Mouse (Mus musculus) 416B (cell line): ENCODE measurements around the gene Mecom.

ENCODE experiments used
- DNase-seq: peaks from one replicate; pipeline ENCODE4 v3.0.0; 2011; ENCODE audit warnings: low read depth

Mecom gene

DNA sequence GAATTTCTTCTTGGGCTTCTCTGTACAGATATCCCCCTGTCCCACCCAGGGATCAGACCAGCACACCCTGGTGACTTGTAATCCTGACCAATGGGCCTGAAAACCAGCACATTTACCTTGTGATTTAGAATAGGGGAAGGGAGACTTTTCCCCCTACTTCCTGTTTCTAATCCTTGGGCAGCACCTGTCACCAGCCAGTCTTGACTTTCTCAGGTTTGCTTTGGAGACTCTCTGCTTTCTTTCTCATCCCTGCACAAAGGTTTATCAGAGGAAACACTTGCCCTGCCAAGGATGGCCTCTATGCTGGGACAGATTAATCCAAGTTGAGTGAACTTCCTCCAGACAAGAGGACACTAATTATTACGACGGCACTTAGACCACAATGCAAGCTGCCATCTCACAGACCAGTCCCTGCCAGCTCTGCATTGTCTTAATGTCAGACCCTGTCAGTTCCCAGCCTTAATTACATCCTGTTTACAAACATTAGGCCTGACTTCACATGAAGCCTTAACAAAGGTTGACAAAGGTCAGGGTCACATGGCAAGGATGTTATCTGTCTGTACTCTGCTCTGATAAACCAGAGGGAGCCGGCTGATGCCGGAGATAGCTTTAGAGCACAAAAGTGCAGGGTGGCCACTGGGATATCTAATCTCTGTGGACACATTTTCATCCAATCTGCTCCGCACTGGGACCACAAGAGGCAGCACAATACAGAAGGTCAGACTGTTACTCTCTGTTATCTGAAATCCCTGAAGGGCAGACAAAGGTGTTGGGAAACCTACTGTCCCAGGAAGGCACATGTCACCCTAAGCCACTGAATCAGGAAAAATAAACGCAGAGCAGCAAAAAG lies 193.7 kb downstream of the Mecom start:
- DNase-seq: peak; percentile 47

- DNase-seq: no peak
Measured at GRCm38 (mm10) chr3:30349279-30349678, 198.5 kb downstream of the Mecom start.

DNA sequence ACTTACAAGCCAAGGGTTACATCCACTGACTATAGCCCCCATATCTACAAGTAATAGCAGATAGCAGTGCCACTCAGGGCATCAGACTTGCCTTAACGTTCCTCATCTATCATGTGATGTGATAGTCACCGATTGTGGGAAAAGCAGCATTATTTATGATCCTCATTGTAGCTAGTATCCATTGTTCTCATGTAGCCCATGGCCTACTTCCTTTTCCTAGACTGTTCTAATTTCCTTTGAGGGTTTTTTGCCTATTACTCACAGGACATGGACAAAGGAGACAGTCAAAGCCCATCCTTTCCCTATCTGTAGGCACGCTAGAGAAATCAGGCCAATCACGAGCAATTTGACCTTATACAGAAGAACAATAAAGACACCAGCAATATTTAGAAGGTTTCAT lies 203.7 kb downstream of the Mecom start:
- DNase-seq: no peak

DNA sequence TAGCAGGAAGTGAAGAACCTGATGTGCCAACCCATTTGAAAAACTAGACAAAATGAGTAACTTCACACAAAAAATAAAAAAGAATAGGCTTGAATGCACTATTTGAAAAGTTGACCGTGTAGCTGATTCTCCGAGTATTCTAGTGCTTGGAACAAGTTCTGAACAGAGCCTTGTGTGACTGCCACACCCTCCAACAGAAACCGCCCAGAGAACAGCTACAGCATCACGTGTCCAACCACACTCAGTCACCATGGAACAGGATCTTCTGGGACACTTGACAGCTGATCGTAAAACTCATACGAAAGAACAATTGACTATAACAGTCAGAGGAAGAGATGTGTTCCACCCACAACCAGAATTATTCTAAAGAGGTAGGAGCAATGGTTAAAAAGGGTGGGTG lies 215.5 kb downstream of the Mecom start:
- peak; percentile 89 for DNase-seq

GRCm38 (mm10) chr3:30330476-30330875 lies 217.3 kb downstream of the Mecom start:
- DNase-seq: peak; percentile 81

- DNase-seq: peak; percentile 74
Measured at GRCm38 (mm10) chr3:30330021-30330420, 217.8 kb downstream of the Mecom start.

DNA sequence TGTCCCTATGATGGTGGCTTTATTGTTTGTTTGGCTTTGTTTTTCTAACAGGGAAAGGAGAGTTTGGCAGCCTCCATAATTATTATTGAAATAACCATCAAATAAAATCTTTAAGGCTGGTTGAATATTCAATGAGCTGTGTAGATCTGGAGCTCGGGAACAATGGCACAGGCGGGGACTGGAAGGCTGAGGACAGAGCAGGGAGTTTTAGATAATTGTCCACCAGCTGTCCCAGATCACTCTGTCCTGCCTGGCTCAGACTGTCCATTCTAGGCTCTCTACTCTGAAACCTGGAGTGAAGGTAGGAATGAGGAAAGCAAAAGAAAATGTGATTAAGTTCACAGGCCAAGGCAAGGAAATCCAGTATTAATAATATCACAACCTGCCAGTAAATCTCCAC lies 232.9 kb downstream of the Mecom start:
- DNase-seq: no peak

- peak; percentile 47 for DNase-seq
Measured at GRCm38 (mm10) chr3:30308081-30308480, 239.7 kb downstream of the Mecom start.

DNA sequence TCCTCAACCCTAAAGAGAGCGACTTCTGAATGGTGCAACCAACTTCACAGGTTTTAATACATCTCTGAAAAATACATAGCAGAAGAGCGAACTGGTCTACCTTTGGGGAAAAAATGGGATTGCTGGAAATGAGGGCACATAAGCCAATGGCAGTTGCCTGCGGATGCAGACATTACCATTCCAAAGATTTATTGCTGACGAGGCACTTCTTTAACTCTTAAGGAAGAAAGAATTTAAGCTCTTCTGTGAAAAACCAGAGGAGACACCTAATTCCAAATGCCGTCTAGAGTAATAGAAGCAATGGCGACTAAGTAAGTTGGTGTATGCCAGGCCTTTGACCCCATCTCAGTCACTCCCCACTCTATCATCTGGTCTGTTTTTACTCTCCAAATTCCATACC lies 240.2 kb downstream of the Mecom start:
- DNase-seq: no peak

DNA sequence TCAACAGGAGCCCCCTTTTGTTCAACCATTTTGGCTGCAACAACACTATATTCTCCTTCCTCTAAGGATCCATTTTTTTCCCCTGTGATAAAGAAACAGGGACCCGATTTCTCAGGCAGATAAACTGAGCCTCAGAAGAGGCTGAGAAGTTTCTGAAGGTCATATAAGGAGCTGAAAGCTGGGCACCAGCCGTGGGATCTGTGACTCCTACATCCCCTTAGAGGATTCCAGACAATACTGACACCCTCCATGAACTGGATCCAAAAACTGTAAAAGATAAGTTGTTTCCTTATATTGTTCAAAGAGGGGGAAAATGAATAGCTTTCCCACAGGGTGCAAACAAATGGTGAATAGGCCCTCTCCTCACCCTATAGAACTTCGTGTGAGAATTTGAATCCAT lies 241.7 kb downstream of the Mecom start:
- DNase-seq: no peak

DNA sequence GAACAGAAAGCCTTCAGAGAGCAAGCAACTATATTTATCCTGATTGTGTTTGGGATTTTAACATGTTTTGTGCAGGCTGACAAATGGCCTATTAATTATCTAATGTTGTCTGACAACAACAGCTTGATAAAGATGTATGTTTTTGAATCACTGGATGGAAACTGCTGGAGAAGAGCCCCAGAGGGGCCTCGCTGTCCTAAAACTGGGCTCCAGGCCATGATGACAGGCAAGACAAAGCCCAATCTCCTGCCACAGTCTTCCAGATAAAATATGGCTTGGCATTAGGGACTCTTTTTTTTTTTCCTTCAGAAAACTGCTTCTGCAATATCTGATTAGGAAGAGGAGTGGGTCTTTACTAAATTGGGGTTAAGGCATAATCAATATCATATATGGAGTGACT lies 248.3 kb downstream of the Mecom start:
- DNase-seq: no peak

DNA sequence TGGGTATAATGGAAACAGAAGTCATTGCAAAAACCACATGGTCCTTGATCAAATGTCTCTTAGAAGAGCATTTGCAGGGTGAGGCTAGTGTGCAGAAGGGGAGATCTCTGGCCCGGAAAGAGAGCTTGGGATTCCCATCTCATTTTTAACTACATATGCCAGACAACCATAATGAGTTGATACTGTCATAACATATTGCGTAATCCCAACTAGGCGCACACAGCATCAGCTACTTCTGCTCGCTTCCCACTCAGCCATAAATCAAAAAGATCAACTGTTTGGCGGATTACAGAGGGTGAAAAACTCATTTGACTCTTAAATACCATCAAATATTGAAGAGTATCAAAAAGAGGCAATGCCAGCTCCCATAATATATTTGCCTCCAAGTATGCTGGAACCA lies 253.4 kb downstream of the Mecom start:
- DNase-seq: peak; percentile 15

- DNase-seq: no peak
Measured at GRCm38 (mm10) chr3:30286529-30286928, 261.3 kb downstream of the Mecom start.

- no peak for DNase-seq
Measured at GRCm38 (mm10) chr3:30284094-30284493, 263.7 kb downstream of the Mecom start.

GRCm38 (mm10) chr3:30283562-30283961 lies 264.2 kb downstream of the Mecom start:
- no peak for DNase-seq

GRCm38 (mm10) chr3:30277569-30277968 lies 270.2 kb downstream of the Mecom start:
- no peak for DNase-seq

GRCm38 (mm10) chr3:30276099-30276498 lies 271.7 kb downstream of the Mecom start:
- no peak for DNase-seq

DNA sequence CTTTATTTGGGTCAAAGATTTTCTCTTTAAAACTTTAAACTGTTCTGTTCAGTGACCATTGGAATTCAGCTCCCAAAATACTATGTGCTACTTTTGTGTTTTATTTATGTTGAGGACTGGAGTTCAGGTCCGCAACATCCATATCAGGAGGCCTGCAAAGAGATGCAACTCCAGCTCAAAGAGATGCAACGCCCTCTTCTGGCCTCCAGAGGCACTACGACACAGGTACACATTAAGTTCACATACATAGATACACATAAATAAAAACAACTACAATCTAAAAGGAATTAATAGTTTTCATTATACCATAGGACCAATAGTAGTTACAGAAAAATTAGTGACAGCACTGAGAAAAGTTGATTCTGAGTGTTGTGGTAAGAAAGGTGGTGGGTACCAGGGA lies 278.6 kb downstream of the Mecom start:
- DNase-seq: peak; percentile 26

DNA sequence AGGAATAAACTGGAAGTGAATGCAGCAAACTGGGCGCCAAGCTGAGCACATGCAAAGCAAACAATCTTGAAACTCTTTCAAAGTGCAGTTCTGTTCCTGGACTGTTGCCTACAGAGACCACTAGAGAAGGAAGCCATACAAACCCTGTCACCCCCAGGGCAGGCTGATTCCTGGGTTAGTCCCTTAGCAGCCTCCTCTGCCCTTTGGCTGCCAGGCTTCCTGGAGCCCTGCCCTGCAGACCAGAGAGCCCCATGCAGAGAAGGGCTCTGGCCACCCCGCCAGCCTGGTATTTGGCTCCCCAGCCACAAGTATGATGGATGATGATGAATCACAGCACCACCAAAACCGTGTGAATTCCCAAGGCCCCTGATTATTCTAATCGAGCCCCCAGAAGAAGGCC lies 286.9 kb downstream of the Mecom start:
- DNase-seq: no peak

GRCm38 (mm10) chr3:30258421-30258820 lies 289.4 kb downstream of the Mecom start:
- no peak for DNase-seq

- no peak for DNase-seq
Measured at GRCm38 (mm10) chr3:30257776-30258175, 290.0 kb downstream of the Mecom start.

- no peak for DNase-seq
Measured at GRCm38 (mm10) chr3:30256896-30257295, 290.9 kb downstream of the Mecom start.

- DNase-seq: no peak
Measured at GRCm38 (mm10) chr3:30255828-30256227, 292.0 kb downstream of the Mecom start.

GRCm38 (mm10) chr3:30254451-30254850 lies 293.4 kb downstream of the Mecom start:
- no peak for DNase-seq
